Mouse (Mus musculus): ENCODE data around the gene Serpina3a.

The Serpina3a gene

DNA sequence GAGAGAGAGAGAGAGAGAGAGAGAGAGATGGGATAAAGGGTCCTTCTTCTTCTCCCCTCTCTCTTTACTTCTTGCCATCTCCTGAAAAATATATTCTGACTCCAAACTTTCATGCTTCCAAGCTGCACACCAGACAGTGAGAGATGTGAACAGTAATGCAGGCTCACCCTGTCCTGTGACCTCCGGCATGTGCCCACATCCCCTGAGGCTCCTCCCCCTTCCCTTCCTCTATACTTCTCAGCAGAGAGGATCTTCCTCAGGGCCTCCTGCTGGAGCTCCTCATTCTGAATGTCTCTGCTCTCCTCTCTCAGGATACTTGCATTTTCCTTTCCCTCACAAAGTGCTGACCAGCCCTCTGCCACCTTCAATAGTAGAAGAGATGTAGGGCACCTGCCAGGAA is 29.9 kb downstream of the Serpina3a start:
- no peak for DNase-seq (ENCODE audit: low spot score in 2 of 2)

DNA sequence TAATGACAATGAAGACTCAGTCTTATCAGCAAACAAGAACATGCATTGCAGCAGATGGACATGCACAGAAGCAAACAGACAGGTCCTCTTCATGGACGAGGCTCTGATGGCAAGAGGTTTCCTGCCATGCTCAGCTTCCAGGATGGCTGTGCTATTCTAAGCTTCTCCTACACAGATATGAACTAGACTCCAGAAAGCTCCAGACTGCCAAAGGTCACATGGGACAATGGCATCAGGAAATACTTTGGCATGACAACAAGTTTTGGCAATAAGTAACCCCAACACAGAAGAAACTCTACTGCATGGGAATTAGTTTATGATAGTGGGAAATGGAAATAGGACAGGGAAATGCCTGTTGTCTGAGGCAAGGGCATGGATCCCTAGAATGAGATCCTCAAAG is 30.8 kb downstream of the Serpina3a start:
- no peak for DNase-seq (ENCODE audit: low spot score in 2 of 2)

DNA sequence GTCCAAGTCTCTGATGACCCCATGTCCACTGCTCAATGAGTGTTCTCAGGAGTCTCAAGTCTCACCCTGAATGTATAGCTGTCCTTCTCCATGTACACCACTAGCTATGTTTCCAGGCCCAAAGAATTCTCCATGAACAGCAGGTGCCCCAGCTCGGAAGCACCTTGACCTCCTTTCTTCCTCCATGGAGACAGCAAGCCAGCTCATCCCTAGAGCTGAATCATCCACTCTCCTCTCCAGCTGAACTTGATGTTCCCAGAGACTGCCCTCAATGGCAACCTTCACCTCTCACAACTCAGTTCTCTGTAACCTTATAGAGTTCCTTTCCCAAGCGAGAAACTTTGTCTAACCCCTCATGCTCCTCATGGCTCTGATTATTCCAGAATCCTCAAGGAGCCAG is 33.0 kb downstream of the Serpina3a start:
- DNase-seq (ENCODE audit: low spot score in 2 of 2): no peak

GRCm38 (mm10) chr12:104151989-104152388 is 39.5 kb downstream of the Serpina3a start:
- DNase-seq (ENCODE audit: low spot score in 2 of 2): no peak

GRCm38 (mm10) chr12:104153041-104153645 is 40.6 kb downstream of the Serpina3a start:
- DNase-seq (ENCODE audit: low spot score in 2 of 2): no peak

- no peak for DNase-seq (ENCODE audit: low spot score in 2 of 2)
Observed at GRCm38 (mm10) chr12:104153656-104154055, 41.1 kb downstream of the Serpina3a start, which contains the start of gene Serpina3c. Gene Serpina3c, minus strand, starts transcription at chr12:104153870.
